Mouse (Mus musculus): ENCODE measurements around the gene Dhrs2. TPM values are rescaled to one million over a fixed set of nuclear protein-coding genes. Genes with fewer than 3 reads are reported as not detected.

Gene Dhrs2
- not detected for total RNA-seq (2022)

DNA sequence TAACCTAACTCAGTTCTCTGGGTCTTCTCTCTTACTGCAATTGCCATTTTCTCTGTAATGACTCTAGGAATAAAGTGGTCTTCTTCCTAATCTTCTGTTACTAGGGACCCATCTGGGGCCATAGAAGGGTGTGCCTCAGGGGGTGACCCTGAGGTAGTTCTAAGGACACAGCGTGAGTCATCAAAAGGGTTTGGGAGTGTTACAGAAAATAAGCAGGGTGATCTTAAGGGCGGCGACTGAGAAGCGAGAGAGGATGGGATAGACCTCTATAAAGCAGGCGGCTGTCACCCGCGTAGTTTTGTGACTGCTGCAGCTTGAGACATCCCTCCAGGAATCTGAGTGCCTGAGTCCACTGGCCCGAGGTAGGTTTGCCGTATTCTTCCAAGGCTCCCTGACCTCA is at the start of gene Dhrs2:
Dhrs2 (plus strand) TSS at position 301 of the 400 bp plus-strand sequence.
- DNase-seq (ENCODE audit: low spot score in 2 of 2), result no peak

GRCm38 (mm10) chr14:55174164-55174563 is 47.6 kb upstream of the Dhrs2 start:
- DNase-seq (ENCODE audit: low spot score in 2 of 2), result no peak

DNA sequence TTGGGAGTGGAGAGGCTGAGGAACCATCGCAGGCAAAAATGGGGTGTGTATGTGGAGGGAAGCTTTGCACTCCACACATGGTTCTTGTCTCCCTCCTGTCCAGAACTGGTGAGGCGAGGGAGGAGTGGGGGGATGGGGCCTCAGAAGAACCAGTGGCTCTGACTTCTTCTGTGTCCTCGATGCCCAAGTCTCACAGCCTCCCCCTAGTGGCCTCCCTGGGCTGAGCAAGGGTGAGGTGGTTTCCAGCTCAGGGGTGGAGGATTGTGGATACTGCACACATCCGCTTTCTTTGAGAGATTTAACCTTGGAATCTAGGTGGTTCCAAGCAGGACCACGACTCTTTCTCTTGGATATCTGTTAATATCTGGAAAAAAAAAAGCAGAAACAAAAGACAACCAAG is 44.5 kb upstream of the Dhrs2 start:
- DNase-seq (ENCODE audit: low spot score in 2 of 2), result peak; percentile 33 to 37

DNA sequence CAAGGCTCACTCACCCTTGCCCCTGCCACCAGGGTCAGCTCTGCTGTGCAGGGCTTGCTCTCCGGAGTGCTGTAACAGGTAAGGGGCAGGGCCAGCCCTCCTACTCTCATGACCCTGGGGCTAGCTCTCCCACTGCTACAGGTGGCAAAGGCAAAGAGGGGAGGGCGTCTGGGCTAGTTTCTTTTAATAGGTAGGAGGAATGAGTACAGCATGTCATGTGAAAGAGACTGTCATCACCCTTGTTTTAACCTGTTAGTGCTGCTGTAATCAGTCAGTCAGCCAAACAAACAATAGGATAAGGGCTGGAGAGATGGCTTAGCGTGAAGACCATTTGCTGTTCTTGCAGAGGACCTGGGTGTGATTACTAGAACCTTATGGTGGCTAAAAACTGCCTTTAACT is 40.9 kb upstream of the Dhrs2 start:
- DNase-seq (ENCODE audit: low spot score in 2 of 2), result no peak

DNA sequence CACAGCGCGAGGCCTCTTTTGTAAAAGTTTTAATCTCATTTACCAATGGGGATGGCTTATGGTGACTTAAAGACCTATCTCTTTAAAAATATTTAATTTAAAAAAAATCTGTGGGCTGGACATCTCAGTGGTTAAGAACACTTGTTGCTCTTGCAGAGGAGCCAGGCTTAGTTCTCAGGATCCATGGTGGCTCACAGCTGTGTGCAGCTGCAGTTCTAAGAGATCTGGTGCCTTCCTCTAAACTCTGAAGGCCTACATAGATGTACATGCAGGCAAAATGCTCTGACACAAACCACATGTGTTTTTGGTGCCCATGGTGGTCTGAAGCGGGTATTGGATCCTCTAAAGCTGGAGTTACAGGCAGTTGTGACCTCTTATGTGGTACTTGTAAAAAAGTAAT is 38.6 kb upstream of the Dhrs2 start:
- DNase-seq (ENCODE audit: low spot score in 2 of 2), result no peak

GRCm38 (mm10) chr14:55184640-55185145 is 37.1 kb upstream of the Dhrs2 start:
- DNase-seq (ENCODE audit: low spot score in 2 of 2), result no peak

DNA sequence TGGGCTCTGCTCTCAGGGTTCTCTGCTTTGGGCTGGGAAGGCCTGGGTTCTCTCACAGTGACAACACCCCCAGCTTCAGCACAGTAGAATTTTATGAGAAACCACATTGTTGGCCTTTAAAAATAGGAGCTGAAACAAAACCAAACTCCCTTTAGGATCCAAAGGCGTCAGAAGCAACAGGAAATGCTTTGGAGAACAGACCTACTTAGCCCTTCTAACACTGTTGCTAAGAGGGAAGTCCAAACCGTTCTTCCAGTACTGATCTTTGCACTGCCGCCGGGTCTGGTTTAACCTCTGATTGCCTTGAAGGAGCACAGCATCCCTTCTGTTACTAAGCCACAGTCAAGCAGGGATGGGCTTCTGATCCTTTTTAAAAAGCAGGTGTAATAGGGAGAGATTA is 33.3 kb upstream of the Dhrs2 start:
- DNase-seq (ENCODE audit: low spot score in 2 of 2), result no peak

DNA sequence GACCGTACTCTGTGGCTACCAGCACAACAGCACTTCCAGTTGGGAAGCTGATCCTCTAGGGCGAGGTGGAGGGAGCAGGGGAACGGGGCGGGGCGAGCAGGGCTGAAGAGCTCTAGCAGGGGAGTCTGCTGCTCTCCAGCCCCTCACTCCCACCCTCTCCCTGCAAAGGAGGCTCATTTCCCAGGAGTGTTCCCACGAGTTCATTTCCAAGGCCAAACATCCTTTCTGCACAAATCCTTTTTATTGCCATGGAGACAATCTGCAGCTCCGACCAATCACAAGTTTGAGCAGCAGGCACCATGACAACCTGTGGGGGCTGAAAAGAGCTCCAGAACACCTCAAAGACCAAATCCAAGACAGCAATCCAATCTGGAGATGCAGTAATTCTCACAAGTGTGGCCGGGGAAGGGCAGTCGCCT is 32.4 kb upstream of the Dhrs2 start:
- peak; percentile 50 to 86 for DNase-seq (ENCODE audit: low spot score in 2 of 2)

GRCm38 (mm10) chr14:55193354-55193753 is 28.5 kb upstream of the Dhrs2 start:
- no peak for DNase-seq (ENCODE audit: low spot score in 2 of 2)

DNA sequence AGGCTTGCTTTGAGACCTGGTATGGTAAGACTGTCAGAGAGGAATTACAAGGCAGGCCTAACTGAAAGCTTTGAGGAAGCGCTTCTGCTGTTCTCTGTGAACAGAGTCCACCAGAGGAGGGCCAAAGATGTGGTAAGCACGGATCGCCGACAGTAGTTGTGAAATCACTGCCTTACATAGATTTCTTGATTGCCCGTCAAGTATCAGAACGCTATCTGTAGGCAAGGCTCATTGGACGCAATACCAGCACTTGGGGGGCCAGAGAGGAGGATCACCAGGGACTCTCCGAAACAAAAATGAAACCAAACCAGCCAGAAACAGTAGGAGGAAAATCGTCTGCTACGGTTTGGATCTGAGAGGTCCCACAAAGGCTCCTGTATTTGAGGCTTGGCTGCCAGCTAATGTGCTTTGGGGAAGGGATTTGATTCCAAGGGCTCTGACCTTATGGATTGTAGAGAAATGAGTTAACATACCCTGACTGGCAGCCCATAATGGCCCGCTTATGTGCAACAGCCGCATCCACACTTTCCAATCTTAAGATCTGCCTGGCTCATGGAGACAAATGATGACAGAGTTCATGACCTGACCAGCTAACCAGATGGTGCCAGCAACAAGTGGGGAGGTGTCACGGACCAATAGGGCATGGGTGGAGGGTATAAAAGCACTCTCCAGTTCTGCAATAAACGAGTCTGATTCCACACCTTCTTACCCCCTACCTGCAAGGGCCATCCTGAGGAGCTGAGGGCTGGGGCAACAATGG is 27.8 kb upstream of the Dhrs2 start:
- DNase-seq (ENCODE audit: low spot score in 2 of 2), result no peak

GRCm38 (mm10) chr14:55194786-55195185 is 27.0 kb upstream of the Dhrs2 start:
- no peak for DNase-seq (ENCODE audit: low spot score in 2 of 2)

- no peak for DNase-seq (ENCODE audit: low spot score in 2 of 2)
These were observed 24.7 kb upstream of the Dhrs2 start for GRCm38 (mm10) chr14:55197121-55197520.

DNA sequence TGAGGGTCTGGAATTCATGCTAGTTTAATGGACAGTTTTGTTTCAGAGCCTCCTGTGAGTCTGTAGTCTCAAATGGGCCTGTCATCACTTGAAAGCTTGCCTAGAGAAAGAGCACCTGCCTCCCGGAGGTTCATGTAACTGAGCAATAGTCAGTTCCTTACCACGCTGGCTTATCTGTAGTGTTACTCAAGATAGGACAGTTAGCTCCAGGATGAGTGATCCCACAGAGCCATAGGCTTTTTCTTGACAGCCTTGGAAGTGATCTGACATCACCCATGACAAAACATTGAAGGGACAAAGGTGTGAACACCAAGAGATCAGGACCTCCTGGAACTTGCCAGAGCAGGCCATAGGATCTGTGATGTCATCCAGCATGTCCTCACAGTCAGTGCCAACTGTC is 23.6 kb upstream of the Dhrs2 start:
- no peak for DNase-seq (ENCODE audit: low spot score in 2 of 2)

DNA sequence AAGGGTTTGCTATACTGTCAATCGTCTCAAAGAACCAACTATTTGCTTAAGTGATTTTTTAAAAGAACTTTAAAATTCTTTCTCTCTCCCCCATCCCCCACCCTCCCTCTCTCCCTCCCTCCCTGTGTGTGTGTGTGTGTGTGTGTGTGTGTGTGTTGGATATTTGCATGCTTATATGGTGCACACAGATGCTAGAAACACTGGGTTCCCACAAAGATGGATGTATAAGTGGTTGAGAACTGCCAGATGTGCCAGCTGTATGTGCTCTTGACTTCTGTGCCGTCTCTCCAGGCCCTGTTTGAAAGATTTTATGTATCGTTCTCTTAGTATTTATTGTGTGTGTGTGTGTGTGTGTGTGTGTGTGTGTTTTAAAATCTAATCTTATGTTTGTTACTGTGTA is 17.3 kb upstream of the Dhrs2 start:
- DNase-seq (ENCODE audit: low spot score in 2 of 2), result no peak

DNA sequence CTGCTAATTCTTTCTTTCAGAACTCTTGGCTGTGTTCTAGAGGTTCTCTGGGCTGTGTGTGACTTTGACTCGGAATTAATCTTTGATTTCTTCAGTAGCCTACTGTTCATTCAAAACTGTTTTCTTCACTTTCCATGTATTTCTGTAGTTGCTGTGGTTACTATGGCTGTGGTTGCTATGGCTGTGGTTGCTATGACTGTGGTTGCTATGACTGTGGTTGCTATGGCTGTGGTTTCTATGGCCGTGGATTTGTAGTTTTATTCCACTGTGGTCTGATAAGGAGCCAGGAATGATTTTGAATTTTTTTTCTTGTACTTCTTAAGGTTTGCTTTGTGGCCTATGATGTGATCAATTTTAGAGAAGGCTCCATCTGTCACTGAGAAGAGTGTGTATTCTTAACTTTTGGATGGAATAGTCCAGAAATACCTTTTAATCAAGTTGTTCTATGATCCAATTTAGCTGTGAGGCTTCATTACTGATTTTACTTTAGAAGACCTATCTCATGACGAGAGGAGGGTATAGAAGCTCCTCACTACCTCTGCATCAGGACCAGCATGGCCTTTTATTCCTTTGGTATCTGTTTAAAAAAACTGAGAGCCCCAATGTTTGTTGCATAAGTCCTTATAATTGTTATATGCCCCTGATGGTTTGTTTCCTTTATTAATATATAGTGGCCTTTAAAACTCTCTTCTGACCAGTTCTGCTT is 16.6 kb upstream of the Dhrs2 start:
- DNase-seq (ENCODE audit: low spot score in 2 of 2), result peak in 1 of 2 experiments; percentile 72

- DNase-seq (ENCODE audit: low spot score in 2 of 2), result no peak
These were observed 13.5 kb upstream of the Dhrs2 start for GRCm38 (mm10) chr14:55208306-55208705.

DNA sequence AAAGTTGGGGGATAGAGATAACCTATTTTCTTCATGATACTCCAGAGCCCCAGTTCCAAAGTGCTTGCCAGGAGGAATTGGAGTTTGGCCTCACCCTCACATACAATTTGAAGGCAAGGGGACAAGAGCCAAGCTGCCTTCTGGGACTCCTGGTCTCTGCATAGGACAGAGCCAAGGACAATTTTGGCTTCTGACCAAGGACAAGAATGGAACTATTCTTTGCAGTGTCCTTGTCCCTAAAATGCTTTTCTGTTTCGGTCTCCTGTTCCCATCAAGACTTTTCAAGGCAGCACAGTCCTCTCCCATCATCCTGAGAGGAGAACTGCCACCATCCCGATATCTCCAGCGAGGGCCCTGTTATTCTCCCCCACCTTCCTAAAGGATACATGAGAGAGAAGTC is 8.2 kb upstream of the Dhrs2 start:
- no peak for DNase-seq (ENCODE audit: low spot score in 2 of 2)

GRCm38 (mm10) chr14:55214507-55214906 is 7.3 kb upstream of the Dhrs2 start:
- DNase-seq (ENCODE audit: low spot score in 2 of 2), result peak in 1 of 2 experiments; percentile 37

DNA sequence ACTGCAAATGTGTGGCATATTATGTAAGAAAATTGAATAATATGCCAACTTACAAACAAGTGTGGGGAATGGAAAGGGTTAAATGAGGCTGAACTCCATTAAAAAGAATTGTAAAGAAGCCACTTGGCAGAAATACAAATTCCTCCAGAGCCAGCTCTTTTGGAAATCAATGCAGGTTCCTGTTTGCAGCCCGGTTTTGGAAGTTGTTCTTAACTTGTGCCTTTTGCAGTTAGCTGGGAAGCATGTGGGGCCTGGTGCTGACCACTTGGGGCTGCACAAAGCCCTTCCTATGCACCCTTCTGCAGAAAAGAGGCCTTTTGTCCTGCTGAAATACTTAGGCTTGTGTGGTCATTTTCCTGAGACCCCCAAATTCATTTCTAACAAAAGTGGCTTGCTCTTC is 1.4 kb downstream of the Dhrs2 start:
- peak in 1 of 2 experiments; percentile 18 for DNase-seq (ENCODE audit: low spot score in 2 of 2)

DNA sequence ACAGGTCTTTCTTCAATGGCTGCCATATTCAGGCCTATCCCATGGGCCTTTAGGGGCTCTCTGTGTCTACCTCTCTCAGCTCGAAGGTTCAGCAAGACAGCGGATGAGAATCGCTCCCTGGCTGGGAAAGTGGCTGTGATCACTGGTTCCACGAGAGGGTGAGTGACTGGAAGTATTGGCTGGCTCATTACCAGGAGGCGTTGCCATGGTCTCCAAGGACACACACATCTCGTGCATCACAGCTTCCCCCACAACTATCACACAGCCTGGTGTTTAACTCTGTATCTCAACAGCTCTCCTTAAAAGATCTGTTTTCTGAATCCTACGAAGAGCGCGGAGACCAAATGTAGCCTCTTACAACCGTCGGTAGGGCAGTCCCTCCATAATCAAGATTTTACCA is 12.8 kb downstream of the Dhrs2 start:
- DNase-seq (ENCODE audit: low spot score in 2 of 2), result no peak

DNA sequence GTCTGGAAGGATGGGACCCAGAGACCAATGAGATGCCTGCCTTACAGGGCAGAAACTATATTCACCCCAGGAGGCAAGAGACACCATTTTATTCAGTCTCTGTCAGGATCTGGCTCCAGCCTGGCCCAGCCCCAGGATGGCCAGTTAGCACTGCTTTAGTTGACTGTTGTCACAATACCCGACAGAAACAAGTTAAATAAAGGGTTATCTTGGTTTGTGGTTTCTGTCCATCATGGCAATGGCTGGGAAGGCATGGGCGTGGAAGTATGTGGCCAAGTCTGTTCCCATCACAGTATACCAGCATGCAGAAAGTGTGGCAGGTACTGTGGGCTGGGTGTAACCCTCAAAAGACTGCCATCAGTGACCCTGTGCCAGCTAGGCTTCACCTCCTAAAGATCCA is 14.9 kb downstream of the Dhrs2 start:
- no peak for DNase-seq (ENCODE audit: low spot score in 2 of 2)

- DNase-seq (ENCODE audit: low spot score in 2 of 2), result no peak
These were observed 20.9 kb downstream of the Dhrs2 start for GRCm38 (mm10) chr14:55242664-55243063.

GRCm38 (mm10) chr14:55247181-55247580 is 25.4 kb downstream of the Dhrs2 start:
- no peak for DNase-seq (ENCODE audit: low spot score in 2 of 2)
